Mouse (Mus musculus) left cerebral cortex, postnatal 14 days (tissue): ENCODE data around the gene Ccdc69. TPM values are rescaled to one million over a fixed set of nuclear protein-coding genes. Genes with fewer than 3 reads are reported as not detected.
A peak's percentile ranks its signal among the peaks of the same experiment; 100 is the strongest.

Source experiments
- DNase-seq, 2 experiments: peaks; one replicate each; pipeline ENCODE4 v3.0.0; 2021 to 2022; ENCODE audit warnings: low spot score in 2 of 2, mixed read lengths in 1 of 2
- intact Hi-C: fragments of 180-260 bp; cut with DNase I; formaldehyde crosslinking; loops from one replicate; pipeline ENCODE4 v1.15.1; 2025
- total RNA-seq, 2 experiments: library from RNA; stranded (reverse); gene quantifications; 2 replicates each; pipeline ENCODE4 v1.2.3; 2021

Gene Ccdc69
- total RNA-seq, 2 experiments from 2014 or later: 0.27 to 0.55 TPM

GRCm38 (mm10) chr11:55018034-55018433 is 59.9 kb downstream of the Ccdc69 start:
- DNase-seq: no peak
- intact Hi-C loops: no loop called here

- intact Hi-C loops: no loop called here
- peak in 1 of 2 experiments; percentile 60 for DNase-seq
Measured at GRCm38 (mm10) chr11:55017201-55017600, 60.7 kb downstream of the Ccdc69 start.

- intact Hi-C loops: no loop called here
- DNase-seq: no peak
Measured at GRCm38 (mm10) chr11:55016758-55017157, 61.2 kb downstream of the Ccdc69 start.

- DNase-seq: peak; percentile 51
- intact Hi-C loops: no loop called here
Measured at GRCm38 (mm10) chr11:55015831-55016241, 62.1 kb downstream of the Ccdc69 start.

GRCm38 (mm10) chr11:55015264-55015663 is 62.7 kb downstream of the Ccdc69 start:
- DNase-seq: peak in 1 of 2 experiments; percentile 34
- intact Hi-C loops: no loop called here

GRCm38 (mm10) chr11:55013802-55014201 is 64.1 kb downstream of the Ccdc69 start:
- no peak for DNase-seq
- intact Hi-C loops: no loop called here

- intact Hi-C loops: no loop called here
Measured at GRCm38 (mm10) chr11:55012551-55013521, 65.1 kb downstream of the Ccdc69 start.

GRCm38 (mm10) chr11:55011440-55011839 is 66.5 kb downstream of the Ccdc69 start:
- no peak for DNase-seq
- intact Hi-C loops: no loop called here

More at GRCm38 (mm10) chr11:55012551-55013521, 65.1 kb downstream of the Ccdc69 start:
- no peak for DNase-seq

GRCm38 (mm10) chr11:55008230-55008629 is 69.7 kb downstream of the Ccdc69 start:
- no peak for DNase-seq
- intact Hi-C loops: no loop called here

GRCm38 (mm10) chr11:55005684-55006083 is 72.2 kb downstream of the Ccdc69 start:
- DNase-seq: no peak
- intact Hi-C loops: no loop called here

GRCm38 (mm10) chr11:55004970-55005502 is 72.9 kb downstream of the Ccdc69 start:
- intact Hi-C loops: no loop called here
- DNase-seq: no peak

Other genes starting within 250 kb of the Ccdc69 start
- gene Lyrm7, start 217.2 kb downstream of the Ccdc69 start, total RNA-seq: 10 to 100 TPM; 19.5 to 25.9 TPM
- 100 to 1,000 TPM; 276 TPM for gene Hint1, start 211.7 kb downstream of the Ccdc69 start, total RNA-seq
- gene Gpx3, start 175.7 kb downstream of the Ccdc69 start, total RNA-seq: 10 to 100 TPM in 1 of 2 experiments, 1 to 10 TPM in 1; 8.3 to 10.7 TPM
- gene Tnip1, start 115.2 kb downstream of the Ccdc69 start, total RNA-seq: 10 to 100 TPM; 32.4 to 35.0 TPM
- gene Anxa6, start 44.7 kb downstream of the Ccdc69 start, total RNA-seq: 10 to 100 TPM; 84.5 to 90.8 TPM
- gene Gm2a, start 20.0 kb upstream of the Ccdc69 start, total RNA-seq: 10 to 100 TPM; 48.6 to 49.2 TPM
- not detected for gene Slc36a3, start 73.6 kb upstream of the Ccdc69 start, total RNA-seq
- under 1 TPM; 0.26 to 0.42 TPM for gene Slc36a2, start 106.9 kb upstream of the Ccdc69 start, total RNA-seq
- 10 to 100 TPM; 71.8 to 77.3 TPM for gene Slc36a1, start 126.2 kb upstream of the Ccdc69 start, total RNA-seq